Mouse (Mus musculus): ENCODE results near the gene Pkp4. TPM values are rescaled to one million over a fixed set of nuclear protein-coding genes. Genes with fewer than 3 reads are reported as not detected.

Gene Pkp4
- polyA plus RNA-seq, 1 experiment = 19.7 TPM

Other genes with a start within 250 kb of the Pkp4 start
- not detected in 2 replicates for gene Ccdc148, start 167 bp upstream of the Pkp4 start, polyA plus RNA-seq (2012; ENCODE audit: insufficient read depth, insufficient read length, missing spikeins)